Mouse (Mus musculus) myocyte (in vitro differentiated cells): ENCODE data around the gene Cd164. TPM values are rescaled to one million over a fixed set of nuclear protein-coding genes. Genes with fewer than 3 reads are reported as not detected.

Source experiments
- H3K27me3 ChIP-seq: one replicate; pipeline ENCODE4 v1.6.1; 2011; ENCODE audit not compliant: control insufficient read depth, insufficient read depth, insufficient read length
- H3K36me3 ChIP-seq: one replicate; pipeline ENCODE4 v1.6.1; 2011; ENCODE audit not compliant: control insufficient read depth, insufficient read depth
- H3K4me2 ChIP-seq: one replicate; pipeline ENCODE4 v1.6.1; 2011; ENCODE audit warnings: low read depth, control low read depth
- H3K4me3 ChIP-seq: one replicate; pipeline ENCODE4 v1.5.1; 2011; ENCODE audit warnings: mild to moderate bottlenecking, control low read depth, moderate library complexity
- H3K79me2 ChIP-seq: one replicate; pipeline ENCODE4 v1.6.1; 2011; ENCODE audit not compliant: control insufficient read depth, insufficient read depth
- H3ac ChIP-seq: one replicate; pipeline ENCODE4 v1.6.1; 2011; ENCODE audit not compliant: control insufficient read depth, insufficient read length
- CEBPB ChIP-seq: IDR thresholded peaks from 2 replicates; pipeline ENCODE4 v1.6.1; 2011; ENCODE audit warnings: mild to moderate bottlenecking, moderate library complexity; ENCODE audit not compliant: poor library complexity, insufficient read depth, severe bottlenecking
- E2F4 ChIP-seq: IDR thresholded peaks from one replicate; pipeline ENCODE4 v1.6.1; 2011; ENCODE audit warnings: mild to moderate bottlenecking, control low read depth, moderate library complexity; ENCODE audit not compliant: insufficient read depth
- MAX ChIP-seq: IDR thresholded peaks from one replicate; pipeline ENCODE4 v1.6.1; 2011; ENCODE audit warnings: low read depth, mild to moderate bottlenecking, control low read depth
- MYOD1 ChIP-seq, 3 experiments: IDR thresholded peaks; one replicate each; pipeline ENCODE4 v1.6.1; 2011; ENCODE audit warnings: control low read depth in 2 of 3, low read depth in 2 of 3, mild to moderate bottlenecking in 2 of 3, moderate library complexity in 1 of 3; ENCODE audit not compliant: insufficient read length in 2 of 3, control insufficient read depth in 1 of 3
- MYOG ChIP-seq, 3 experiments: IDR thresholded peaks; one replicate each; pipeline ENCODE4 v1.6.1; 2011; ENCODE audit warnings: control low read depth in 2 of 3, low read depth in 2 of 3, mild to moderate bottlenecking in 2 of 3; ENCODE audit not compliant: insufficient read length in 2 of 3, control insufficient read depth in 1 of 3, insufficient read depth in 1 of 3
- POLR2A ChIP-seq: IDR thresholded peaks from one replicate; pipeline ENCODE4 v1.6.1; 2011; ENCODE audit warnings: low read depth, mild to moderate bottlenecking, control low read depth, moderate library complexity; ENCODE audit not compliant: insufficient read length
- POLR2AphosphoS2 ChIP-seq: IDR thresholded peaks from one replicate; pipeline ENCODE4 v1.6.1; 2011; ENCODE audit warnings: low read depth, control low read depth; ENCODE audit not compliant: insufficient read length
- REST ChIP-seq: IDR thresholded peaks from one replicate; pipeline ENCODE4 v1.6.1; 2011; ENCODE audit warnings: mild to moderate bottlenecking, control low read depth, moderate library complexity; ENCODE audit not compliant: insufficient read depth, insufficient read length
- SRF ChIP-seq: IDR thresholded peaks from one replicate; pipeline ENCODE4 v1.6.1; 2011; ENCODE audit warnings: low read depth; ENCODE audit not compliant: control insufficient read depth, insufficient read length
- TCF12 ChIP-seq: IDR thresholded peaks from one replicate; pipeline ENCODE4 v1.6.1; 2011; ENCODE audit warnings: mild to moderate bottlenecking, control low read depth; ENCODE audit not compliant: poor library complexity, insufficient read depth, severe bottlenecking
- TCF3 ChIP-seq: IDR thresholded peaks from one replicate; pipeline ENCODE4 v1.6.1; 2011; ENCODE audit warnings: low read depth, control low read depth; ENCODE audit not compliant: insufficient read length
- USF1 ChIP-seq: IDR thresholded peaks from one replicate; pipeline ENCODE4 v1.6.1; 2011; ENCODE audit warnings: low read depth, mild to moderate bottlenecking, control low read depth, moderate library complexity
- polyA plus RNA-seq: library from polyadenylated mRNA; unstranded; fragments of >200 nt; fragmentation: generic; extraction: Trizol; gene quantifications from one replicate; pipeline ENCODE4 v1.2.1, GENCODE M21; 2012; ENCODE audit warnings: missing spikeins

Cd164 gene
- polyA plus RNA-seq, 1 experiment = 203 TPM

DNA sequence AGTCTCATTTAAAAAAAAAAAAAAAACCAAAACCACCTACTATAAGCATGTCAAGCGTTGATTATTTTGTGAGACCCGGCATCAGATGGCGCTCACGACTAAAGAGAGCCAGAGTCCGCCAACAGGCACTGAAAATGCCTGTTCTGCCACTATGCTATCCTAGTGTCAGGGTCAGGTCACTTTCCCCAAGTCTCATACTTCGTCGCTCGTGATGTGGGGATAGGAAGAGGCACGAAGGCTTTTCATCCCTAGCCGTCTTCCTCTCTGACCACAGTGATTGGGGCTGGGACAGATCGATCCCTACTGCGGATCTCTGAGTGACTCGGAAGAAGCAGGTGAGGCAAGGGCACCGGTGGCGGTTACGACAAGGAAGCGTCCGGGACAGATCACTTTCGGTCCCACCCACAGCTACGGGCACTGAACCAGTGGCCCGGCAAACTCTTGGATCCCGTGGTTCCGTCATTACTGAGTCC lies 670 bp upstream of the Cd164 start:
- peak overlapping the region; percentile 75 for H3K4me3 ChIP-seq
- peak overlapping the region; percentile 62 for H3ac ChIP-seq
- TF ChIP-seq CEBPB (no peak), SRF (no peak), MYOD1 (IDR thresholded peaks at IDR 0.05; ENCODE audit: control insufficient read depth in 1 of 3, insufficient read length in 2 of 3, low read depth in 2 of 3) (no peak), TCF12 (no peak), MAX (no peak), POLR2A (no peak), REST (no peak), TCF3 (no peak), E2F4 (no peak), POLR2AphosphoS2 (no peak), MYOG (IDR thresholded peaks at IDR 0.05; ENCODE audit: control insufficient read depth in 1 of 3, insufficient read depth in 1 of 3, insufficient read length in 2 of 3, low read depth in 2 of 3) (no peak)
- no peaks in the 10 kb centered on the region for H3K27me3 ChIP-seq
- peak overlapping the region; percentile 59 for H3K4me2 ChIP-seq
- peaks cover 5% of the 10 kb centered on the region for H3K36me3 ChIP-seq
- H3K79me2 ChIP-seq = peaks cover 41% of the 10 kb centered on the region

GRCm38 (mm10) chr10:41519640-41520409 lies 611 bp downstream of the Cd164 start:
- H3K4me3 ChIP-seq = peak overlapping the region; percentile 75
- peak overlapping the region; percentile 62 for H3ac ChIP-seq
- H3K4me2 ChIP-seq = peak overlapping the region; percentile 88
- H3K36me3 ChIP-seq = peaks cover 16% of the 10 kb centered on the region
- peaks cover 53% of the 10 kb centered on the region for H3K79me2 ChIP-seq
- TF ChIP-seq CEBPB = no peak
- peak in 1 of 3 experiments; percentile 34 for TF ChIP-seq MYOG (IDR thresholded peaks at IDR 0.05; ENCODE audit: control insufficient read depth in 1 of 3, insufficient read depth in 1 of 3, insufficient read length in 2 of 3, low read depth in 2 of 3)
- H3K27me3 ChIP-seq = no peaks in the 10 kb centered on the region

DNA sequence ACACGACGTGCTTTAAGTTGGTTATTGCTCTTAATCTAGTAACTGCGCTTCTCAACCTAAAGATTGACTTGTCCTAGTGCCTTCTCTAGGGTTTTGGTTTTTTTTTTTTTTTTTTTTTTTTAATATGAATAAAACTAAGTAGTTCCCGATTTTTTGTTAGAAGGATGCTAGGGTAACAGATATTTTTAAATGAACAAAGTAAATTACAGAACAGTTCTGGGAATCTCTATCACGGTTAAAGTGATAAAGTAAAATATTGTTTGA lies 1.1 kb downstream of the Cd164 start:
- peak overlapping the region; percentile 88 for H3K4me2 ChIP-seq
- peak overlapping the region; percentile 62 for H3ac ChIP-seq
- TF ChIP-seq USF1 (no peak), REST (no peak), MYOG (IDR thresholded peaks at IDR 0.05; ENCODE audit: control insufficient read depth in 1 of 3, insufficient read depth in 1 of 3, insufficient read length in 2 of 3, low read depth in 2 of 3) (no peak), MYOD1 (IDR thresholded peaks at IDR 0.05; ENCODE audit: control insufficient read depth in 1 of 3, insufficient read length in 2 of 3, low read depth in 2 of 3) (no peak), E2F4 (no peak), TCF12 (no peak), CEBPB (no peak), TCF3 (no peak), MAX (no peak), POLR2A (no peak), SRF (no peak)
- H3K79me2 ChIP-seq = peaks cover 59% of the 10 kb centered on the region
- no peaks in the 10 kb centered on the region for H3K27me3 ChIP-seq
- peak overlapping the region; percentile 75 for H3K4me3 ChIP-seq
- peaks cover 16% of the 10 kb centered on the region for H3K36me3 ChIP-seq

GRCm38 (mm10) chr10:41523386-41523785 lies 4.2 kb downstream of the Cd164 start:
- H3K36me3 ChIP-seq = peaks cover 39% of the 10 kb centered on the region
- TF ChIP-seq CEBPB (no peak), POLR2A (no peak), E2F4 (no peak), TCF12 (no peak), MAX (no peak)
- H3K4me2 ChIP-seq = peak overlapping the region; percentile 88
- no peak overlapping the region for H3ac ChIP-seq
- no peaks in the 10 kb centered on the region for H3K27me3 ChIP-seq
- H3K4me3 ChIP-seq = peak overlapping the region; percentile 75
- peaks cover 86% of the 10 kb centered on the region for H3K79me2 ChIP-seq

DNA sequence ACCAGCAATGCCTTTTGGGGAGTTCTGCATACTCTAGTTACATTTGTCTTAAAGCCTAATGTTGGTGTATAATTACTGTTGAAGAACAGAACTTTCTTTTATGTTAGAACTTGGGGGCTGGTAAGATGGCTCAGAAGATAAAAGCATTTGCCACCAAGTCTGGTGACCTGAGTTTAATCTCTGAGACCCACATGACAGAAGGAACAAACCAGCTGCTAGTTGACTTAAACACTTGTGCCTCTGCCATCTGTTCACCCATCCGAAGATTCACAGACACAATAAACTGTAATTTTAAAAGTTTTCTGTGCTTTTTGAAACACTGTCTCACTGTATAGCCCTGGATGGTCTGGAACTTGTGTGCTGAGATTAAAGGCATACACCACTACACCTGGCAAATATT lies 6.5 kb downstream of the Cd164 start:
- H3K4me2 ChIP-seq = peak overlapping the region; percentile 88
- no peaks in the 10 kb centered on the region for H3K27me3 ChIP-seq
- H3K36me3 ChIP-seq = peaks cover 62% of the 10 kb centered on the region
- TF ChIP-seq MYOD1 (IDR thresholded peaks at IDR 0.05; ENCODE audit: control insufficient read depth in 1 of 3, insufficient read length in 2 of 3, low read depth in 2 of 3) (peak in 2 of 3 experiments; percentile 37 to 65), MYOG (IDR thresholded peaks at IDR 0.05; ENCODE audit: control insufficient read depth in 1 of 3, insufficient read depth in 1 of 3, insufficient read length in 2 of 3, low read depth in 2 of 3) (peak in 1 of 3 experiments; percentile 24), TCF12 (peak; percentile 50), POLR2AphosphoS2 (no peak), USF1 (no peak), TCF3 (peak; percentile 5), CEBPB (no peak)
- no peak overlapping the region for H3K4me3 ChIP-seq
- H3K79me2 ChIP-seq = peaks cover 86% of the 10 kb centered on the region
- no peak overlapping the region for H3ac ChIP-seq
